Mouse (Mus musculus): ENCODE data around the gene Haus2. TPM values are rescaled to one million over a fixed set of nuclear protein-coding genes. Genes with fewer than 3 reads are reported as not detected.
A peak's percentile ranks its signal among the peaks of the same experiment; 100 is the strongest.

Haus2 gene
- polyA plus RNA-seq, 2 experiments: 15.0 to 20.5 TPM

- H3K4me2 ChIP-seq (replicated peaks; ENCODE audit: low read depth, low read length, severe bottlenecking): no peak overlapping the region
- 87% methylated on average over 2 of the region's 2 CpGs for WGBS
- no peak for TF ChIP-seq POLR2A (IDR thresholded peaks at IDR 0.05; ENCODE audit: borderline replicate concordance, extremely low read depth, insufficient read depth, insufficient read length)
- H3K4me3 ChIP-seq (replicated peaks; ENCODE audit: low read length): no peak overlapping the region
- no peak overlapping the region for H3K27ac ChIP-seq (replicated peaks; ENCODE audit: low read depth, low read length)
- no peak for DNase-seq (ENCODE audit: low spot score)
- peaks cover 10% of the 10 kb centered on the region; the same call in 1 of the 2 replicates for H3K36me3 ChIP-seq (ENCODE audit: control insufficient read depth, insufficient read depth, low read length)
- no peaks in the 10 kb centered on the region for H3K4me1 ChIP-seq (ENCODE audit: control insufficient read depth, insufficient read depth, low read length)
- H3K9ac ChIP-seq (ENCODE audit: low read depth, low read length, severe bottlenecking): no peak overlapping the region
- no peak for ATAC-seq (ENCODE audit: low FRiP score, low read depth)
- H3K9me3 ChIP-seq (ENCODE audit: control insufficient read depth, low read length): no peaks in the 10 kb centered on the region
- no peaks in the 10 kb centered on the region for H3K27me3 ChIP-seq (ENCODE audit: control insufficient read depth, insufficient read depth, low read length)
These were observed 58.3 kb downstream of the Haus2 start for GRCm38 (mm10) chr2:120667446-120667845.

GRCm38 (mm10) chr2:120670253-120670652, 61.1 kb downstream of the Haus2 start:
- Histone ChIP-seq H3K36me3 (ENCODE audit: control insufficient read depth, insufficient read depth, low read length) (peaks cover 8% of the 10 kb centered on the region; the same call in 1 of the 2 replicates), H3K9me3 (ENCODE audit: control insufficient read depth, low read length) (no peaks in the 10 kb centered on the region), H3K9ac (ENCODE audit: low read depth, low read length, severe bottlenecking) (no peak overlapping the region), H3K4me2 (replicated peaks; ENCODE audit: low read depth, low read length, severe bottlenecking) (no peak overlapping the region), H3K27ac (replicated peaks; ENCODE audit: low read depth, low read length) (no peak overlapping the region), H3K4me1 (ENCODE audit: control insufficient read depth, insufficient read depth, low read length) (no peaks in the 10 kb centered on the region), H3K4me3 (replicated peaks; ENCODE audit: low read length) (no peak overlapping the region), H3K27me3 (ENCODE audit: control insufficient read depth, insufficient read depth, low read length) (no peaks in the 10 kb centered on the region)
- TF ChIP-seq POLR2A (IDR thresholded peaks at IDR 0.05; ENCODE audit: borderline replicate concordance, extremely low read depth, insufficient read depth, insufficient read length): no peak
- ATAC-seq (ENCODE audit: low FRiP score, low read depth): no peak
- WGBS: 81% methylated on average over 2 of the region's 2 CpGs
- DNase-seq (ENCODE audit: low spot score): peak; percentile 7

Other genes with a start within 250 kb of the Haus2 start
- gene Ganc, start 205.5 kb upstream of the Haus2 start, polyA plus RNA-seq (2012; rRNA removed): 7.8 and 9.4 TPM in 2 replicates
- gene Ganc, start 205.5 kb upstream of the Haus2 start, polyA plus RNA-seq (2014; fragmentation: Nextera tagmentation; extraction: Ambion mirVana): 6.8 and 8.1 TPM in 2 replicates
- 23.2 and 26.3 TPM in 2 replicates for gene Tmem87a, start 205.3 kb upstream of the Haus2 start, polyA plus RNA-seq (2012; rRNA removed)
- 11.3 and 12.6 TPM in 2 replicates for gene Tmem87a, start 205.3 kb upstream of the Haus2 start, polyA plus RNA-seq (2014; fragmentation: Nextera tagmentation; extraction: Ambion mirVana)
- 6.0 and 6.4 TPM in 2 replicates for gene Capn3, start 153.4 kb upstream of the Haus2 start, polyA plus RNA-seq (2012; rRNA removed)
- gene Capn3, start 153.4 kb upstream of the Haus2 start, polyA plus RNA-seq (2014; fragmentation: Nextera tagmentation; extraction: Ambion mirVana): 2.9 and 4.2 TPM in 2 replicates
- gene Zfp106, start 45.5 kb upstream of the Haus2 start, polyA plus RNA-seq (2012; rRNA removed): 58.0 and 61.9 TPM in 2 replicates
- 60.7 and 61.1 TPM in 2 replicates for gene Zfp106, start 45.5 kb upstream of the Haus2 start, polyA plus RNA-seq (2014; fragmentation: Nextera tagmentation; extraction: Ambion mirVana)
- 40.6 and 59.1 TPM in 2 replicates for gene Snap23, start 41.7 kb upstream of the Haus2 start, polyA plus RNA-seq (2012; rRNA removed)
- gene Snap23, start 41.7 kb upstream of the Haus2 start, polyA plus RNA-seq (2014; fragmentation: Nextera tagmentation; extraction: Ambion mirVana): 51.2 and 51.6 TPM in 2 replicates
- 18.1 and 18.4 TPM in 2 replicates for gene Lrrc57, start 137 bp downstream of the Haus2 start, polyA plus RNA-seq (2012; rRNA removed)
- 19.4 and 20.7 TPM in 2 replicates for gene Lrrc57, start 137 bp downstream of the Haus2 start, polyA plus RNA-seq (2014; fragmentation: Nextera tagmentation; extraction: Ambion mirVana)
- 25.4 and 28.4 TPM in 2 replicates for gene Stard9, start 19.7 kb downstream of the Haus2 start, polyA plus RNA-seq (2012; rRNA removed)
- 10.7 and 11.4 TPM in 2 replicates for gene Stard9, start 19.7 kb downstream of the Haus2 start, polyA plus RNA-seq (2014; fragmentation: Nextera tagmentation; extraction: Ambion mirVana)
- 37.8 and 48.7 TPM in 2 replicates for gene Cdan1, start 240.7 kb downstream of the Haus2 start, polyA plus RNA-seq (2012; rRNA removed)
- 11.3 and 11.5 TPM in 2 replicates for gene Cdan1, start 240.7 kb downstream of the Haus2 start, polyA plus RNA-seq (2014; fragmentation: Nextera tagmentation; extraction: Ambion mirVana)
- gene Ttbk2, start 241.2 kb downstream of the Haus2 start, polyA plus RNA-seq (2012; rRNA removed): 6.7 TPM in 2 replicates
- 5.4 and 5.5 TPM in 2 replicates for gene Ttbk2, start 241.2 kb downstream of the Haus2 start, polyA plus RNA-seq (2014; fragmentation: Nextera tagmentation; extraction: Ambion mirVana)